Mouse (Mus musculus): ENCODE results near the gene Rbms3. TPM values are rescaled to one million over a fixed set of nuclear protein-coding genes. Genes with fewer than 3 reads are reported as not detected.

Rbms3 gene
- polyA plus RNA-seq, 1 experiment: 2.3 TPM

GRCm38 (mm10) chr9:116748857-116749584, 880.7 kb downstream of the Rbms3 start:
- 41% methylated on average over 11 of the region's 11 CpGs for WGBS
- no peak for DNase-seq (ENCODE audit: low read depth, low spot score)

GRCm38 (mm10) chr9:116748346-116748745, 881.4 kb downstream of the Rbms3 start:
- DNase-seq (ENCODE audit: low read depth, low spot score): no peak
- 88% methylated on average over 4 of the region's 4 CpGs for WGBS

GRCm38 (mm10) chr9:116746871-116747270, 882.8 kb downstream of the Rbms3 start:
- WGBS: 72% methylated on average over 3 of the region's 3 CpGs
- DNase-seq (ENCODE audit: low read depth, low spot score): no peak

DNA sequence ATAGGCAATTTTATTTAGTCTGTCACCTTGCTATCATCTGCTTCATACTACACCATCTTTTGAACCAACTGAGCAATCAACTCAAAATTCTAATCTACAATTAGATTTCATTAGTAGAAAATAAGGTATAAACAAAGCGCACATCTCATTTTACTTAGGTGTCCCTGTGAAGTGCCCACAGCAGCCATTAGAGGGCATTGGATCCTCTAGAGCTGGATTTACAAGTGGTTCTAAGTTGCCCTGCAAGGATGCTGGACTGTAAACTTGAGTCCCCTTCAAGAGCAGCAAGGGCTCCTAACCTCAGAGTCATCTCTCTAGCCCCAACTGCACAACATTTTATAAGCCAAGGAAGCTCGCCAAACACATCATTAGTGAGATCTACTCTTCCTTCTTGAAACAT, 891.9 kb downstream of the Rbms3 start:
- DNase-seq (ENCODE audit: low read depth, low spot score): no peak
- 75% methylated on average over 2 of the region's 2 CpGs for WGBS

GRCm38 (mm10) chr9:116729172-116729571, 900.5 kb downstream of the Rbms3 start:
- WGBS: 78% methylated on average over 6 of the region's 6 CpGs
- DNase-seq (ENCODE audit: low read depth, low spot score): no peak

DNA sequence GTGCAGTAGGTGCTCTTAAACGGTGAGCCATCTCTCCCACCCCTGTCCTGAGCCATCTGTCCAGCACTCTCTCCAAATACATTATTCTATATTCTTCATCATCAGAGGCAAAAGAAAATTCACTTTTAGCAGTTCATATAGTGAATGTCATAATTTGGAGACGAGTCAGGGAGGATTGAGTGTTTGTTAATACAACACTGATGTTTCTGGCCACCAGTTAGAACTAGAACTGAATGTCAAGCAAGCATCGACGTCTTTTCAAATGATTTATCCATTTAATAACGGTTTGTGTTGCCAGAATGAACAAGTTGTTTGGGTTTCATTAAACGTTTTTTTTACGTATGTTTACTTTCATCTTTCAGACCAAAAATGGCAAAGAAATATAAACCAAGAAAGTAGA, 901.1 kb downstream of the Rbms3 start:
- WGBS: 63% methylated on average over 7 of the region's 7 CpGs
- no peak for DNase-seq (ENCODE audit: low read depth, low spot score)

DNA sequence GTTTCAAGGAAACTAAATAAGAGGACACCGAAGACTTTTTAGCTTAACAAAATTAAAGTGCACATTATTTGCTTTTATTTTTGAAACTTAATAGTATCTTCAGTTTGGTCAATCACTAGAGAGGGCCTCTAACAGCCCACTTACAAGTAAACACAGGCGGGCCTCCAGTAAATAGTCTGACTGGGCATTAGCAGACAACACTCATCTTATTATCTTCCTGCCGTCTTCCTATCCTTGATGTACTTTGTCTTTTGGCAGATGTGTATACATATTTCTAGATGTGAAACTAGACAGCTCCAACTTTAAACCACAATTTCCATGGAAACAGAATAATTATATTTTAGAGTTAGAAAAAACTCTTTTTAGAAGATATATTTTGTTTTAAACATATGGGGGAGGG, 901.6 kb downstream of the Rbms3 start:
- WGBS: 64% methylated on average over 3 of the region's 3 CpGs
- DNase-seq (ENCODE audit: low read depth, low spot score): no peak

DNA sequence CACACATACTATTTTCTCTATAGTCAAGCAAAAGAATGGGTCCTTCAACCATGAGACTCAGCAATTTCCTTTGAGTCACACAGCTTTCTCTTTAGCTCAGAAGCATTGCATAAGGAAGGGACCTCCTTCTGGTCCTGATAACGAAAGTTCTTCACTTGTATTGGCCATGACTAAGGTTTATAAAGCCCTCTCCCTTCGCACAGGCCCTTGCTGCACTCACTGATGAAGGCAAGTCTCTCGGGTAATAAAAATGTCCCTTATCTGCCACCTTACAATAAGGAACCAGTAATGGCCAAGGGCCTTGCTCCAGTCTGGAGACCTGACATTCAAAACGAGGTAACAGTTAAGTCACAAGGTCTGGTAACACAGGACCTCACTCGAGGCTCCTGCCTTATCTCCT, 905.1 kb downstream of the Rbms3 start:
- 51% methylated on average over 5 of the region's 5 CpGs for whole genome bisulfite sequencing
- no peak for DNase-seq (ENCODE audit: low read depth, low spot score)

DNA sequence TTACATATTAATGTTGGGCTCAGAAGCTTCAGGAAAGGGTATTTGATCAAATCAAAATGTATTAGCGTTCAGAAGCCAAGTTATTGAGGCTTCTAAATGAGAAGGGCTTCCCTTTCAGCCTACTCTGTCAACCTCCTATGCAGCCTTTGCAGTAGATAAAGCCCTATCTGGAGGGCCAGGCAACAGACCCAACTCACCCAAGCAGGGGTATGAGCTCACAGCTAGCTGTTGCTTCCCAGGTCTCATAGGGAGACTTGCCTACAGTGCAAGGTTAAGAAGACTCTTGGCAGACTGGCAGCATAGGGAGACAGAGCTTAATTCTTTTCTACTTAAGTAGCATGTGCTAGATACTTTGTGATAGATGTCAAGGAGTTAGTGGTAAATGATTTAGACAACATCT, 926.6 kb downstream of the Rbms3 start:
- WGBS: 89% methylated on average over 1 of the region's 1 CpGs
- no peak for DNase-seq (ENCODE audit: low read depth, low spot score)

GRCm38 (mm10) chr9:116702611-116703010, 927.1 kb downstream of the Rbms3 start:
- no peak for DNase-seq (ENCODE audit: low read depth, low spot score)
- WGBS: 83% methylated on average over 1 of the region's 1 CpGs

GRCm38 (mm10) chr9:116701511-116702179, 928.1 kb downstream of the Rbms3 start:
- no peak for DNase-seq (ENCODE audit: low read depth, low spot score)
- WGBS: 55% methylated on average over 11 of the region's 11 CpGs

- DNase-seq (ENCODE audit: low read depth, low spot score): no peak
- WGBS: 85% methylated on average over 4 of the region's 4 CpGs
These were observed 941.1 kb downstream of the Rbms3 start for GRCm38 (mm10) chr9:116688615-116689014.

DNA sequence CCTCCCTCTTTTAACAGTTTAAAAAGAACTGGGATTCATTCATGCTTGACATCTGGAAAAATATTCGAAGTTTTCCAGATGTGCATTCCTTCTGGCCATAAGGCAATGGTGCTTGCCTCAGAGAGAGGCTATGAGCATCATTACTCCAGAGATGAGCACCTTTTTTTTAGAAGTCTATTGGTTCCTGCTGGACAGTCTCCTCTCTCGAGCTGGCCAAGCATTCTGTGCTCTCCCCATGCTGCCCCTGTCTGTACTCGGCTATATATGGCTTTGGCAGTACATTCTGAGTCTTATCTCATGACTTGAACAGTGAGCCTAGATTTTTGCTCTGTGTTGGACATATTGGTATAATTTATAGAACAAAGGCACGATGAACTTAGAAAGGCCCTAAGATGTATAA, 952.6 kb downstream of the Rbms3 start:
- no peak for DNase-seq (ENCODE audit: low read depth, low spot score)
- WGBS: 57% methylated on average over 4 of the region's 4 CpGs

GRCm38 (mm10) chr9:116676445-116676844, 953.3 kb downstream of the Rbms3 start:
- no peak for DNase-seq (ENCODE audit: low read depth, low spot score)
- WGBS: 41% methylated on average over 2 of the region's 2 CpGs

DNA sequence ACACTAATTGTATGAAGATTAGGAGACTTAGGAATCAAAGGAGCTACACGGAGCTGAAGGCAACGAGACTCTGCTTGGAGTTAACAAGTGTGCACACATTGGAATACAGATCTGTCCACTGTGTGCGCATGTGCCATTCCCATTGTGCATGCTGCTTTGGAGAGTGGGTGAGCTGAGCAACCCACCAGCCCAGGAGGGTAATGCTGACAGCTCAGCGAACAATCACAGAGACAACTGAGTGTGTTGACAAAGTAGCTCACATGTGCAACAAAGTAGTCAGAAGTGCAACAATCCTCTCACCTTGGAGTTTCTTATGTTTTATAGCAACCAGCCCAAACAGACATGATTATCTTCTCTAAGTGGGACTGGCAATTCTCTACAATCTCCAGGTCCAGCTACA, 955.5 kb downstream of the Rbms3 start:
- no peak for DNase-seq (ENCODE audit: low read depth, low spot score)

DNA sequence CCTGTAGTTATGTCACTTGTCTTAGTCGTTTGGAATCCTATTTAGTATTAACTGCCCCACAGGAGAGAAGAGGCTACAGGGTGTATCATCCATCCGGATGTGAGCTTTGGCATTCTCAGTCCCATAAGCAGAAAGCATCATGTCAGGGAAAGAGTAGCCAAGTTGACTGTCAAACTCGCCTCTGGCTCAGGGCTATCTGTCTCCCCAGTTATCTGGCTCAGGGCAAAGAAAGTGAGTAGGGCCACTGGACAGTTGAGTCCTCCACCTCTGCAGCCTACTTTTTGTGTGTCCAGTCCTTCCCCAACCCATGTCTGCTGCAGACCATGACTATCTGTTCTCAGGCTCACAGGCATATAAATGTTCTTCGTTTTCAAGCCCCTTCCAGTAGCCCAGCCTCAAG, 968.7 kb downstream of the Rbms3 start:
- no peak for DNase-seq (ENCODE audit: low read depth, low spot score)
- 80% methylated on average over 4 of the region's 4 CpGs for WGBS

More for the DNA sequence above, 955.5 kb downstream of the Rbms3 start:
- 81% methylated on average over 4 of the region's 4 CpGs for WGBS

DNA sequence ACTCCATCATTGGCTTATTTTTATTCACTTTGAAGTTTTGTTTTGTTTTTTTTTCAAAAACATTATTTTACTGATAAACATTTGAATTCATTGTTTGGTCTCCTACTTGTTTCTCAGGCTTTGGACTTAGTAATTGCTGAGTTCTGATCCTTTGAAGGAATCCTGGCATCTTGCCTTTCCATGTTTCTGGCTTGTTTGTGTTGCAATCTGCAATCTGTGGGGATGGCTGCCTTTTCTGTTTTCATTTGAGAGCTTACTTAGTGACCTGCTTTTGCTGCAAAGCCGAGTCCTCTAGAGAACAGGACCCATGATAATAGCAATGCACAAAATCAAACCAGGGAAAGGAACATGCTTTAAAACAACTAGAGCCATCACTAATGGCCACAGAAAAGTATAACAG, 969.8 kb downstream of the Rbms3 start:
- DNase-seq (ENCODE audit: low read depth, low spot score): no peak
- WGBS: 62% methylated on average over 1 of the region's 1 CpGs

DNA sequence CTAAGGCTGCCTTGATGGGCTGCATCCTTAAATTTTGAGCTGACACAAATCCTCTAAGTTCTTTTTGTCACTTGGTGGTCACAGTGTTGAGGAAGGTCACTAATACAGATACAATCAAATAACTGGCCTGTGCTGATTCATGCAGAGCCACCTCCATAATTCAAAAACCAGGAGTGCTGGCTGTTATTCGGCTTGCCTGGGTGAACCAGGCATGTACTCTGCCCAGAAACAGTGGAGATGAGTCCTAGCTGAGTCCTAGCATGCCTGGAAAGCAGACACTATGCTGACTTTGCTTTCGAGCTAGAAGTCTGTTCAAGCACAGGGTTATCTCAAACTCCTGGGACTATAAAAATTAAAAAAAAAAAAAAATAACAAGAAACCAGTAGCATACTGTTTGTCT, 972.6 kb downstream of the Rbms3 start:
- no peak for DNase-seq (ENCODE audit: low read depth, low spot score)
- WGBS: 64% methylated on average over 2 of the region's 2 CpGs

- 98% methylated on average over 1 of the region's 1 CpGs for WGBS
- no peak for DNase-seq (ENCODE audit: low read depth, low spot score)
These were observed 978.3 kb downstream of the Rbms3 start for GRCm38 (mm10) chr9:116651414-116651813.

DNA sequence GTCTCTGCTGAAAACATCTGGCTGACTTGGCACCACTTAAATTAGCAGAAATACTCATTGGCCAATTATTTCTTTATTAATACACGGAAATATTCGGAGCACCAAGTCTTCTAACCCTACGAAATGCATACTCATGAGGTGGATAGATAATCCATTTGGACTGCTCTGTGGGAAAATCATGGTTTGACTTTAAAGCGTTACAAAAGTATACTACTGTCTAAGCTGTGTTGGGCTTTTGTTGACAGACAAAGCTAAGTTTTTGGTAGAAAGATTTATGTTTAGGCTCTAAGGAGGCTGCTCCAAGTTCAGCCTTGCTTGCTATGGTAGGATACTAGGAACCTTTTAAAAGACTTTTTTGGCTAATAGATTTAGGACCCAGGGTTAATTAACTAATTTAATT, 979.8 kb downstream of the Rbms3 start:
- WGBS: 72% methylated on average over 4 of the region's 4 CpGs

DNA sequence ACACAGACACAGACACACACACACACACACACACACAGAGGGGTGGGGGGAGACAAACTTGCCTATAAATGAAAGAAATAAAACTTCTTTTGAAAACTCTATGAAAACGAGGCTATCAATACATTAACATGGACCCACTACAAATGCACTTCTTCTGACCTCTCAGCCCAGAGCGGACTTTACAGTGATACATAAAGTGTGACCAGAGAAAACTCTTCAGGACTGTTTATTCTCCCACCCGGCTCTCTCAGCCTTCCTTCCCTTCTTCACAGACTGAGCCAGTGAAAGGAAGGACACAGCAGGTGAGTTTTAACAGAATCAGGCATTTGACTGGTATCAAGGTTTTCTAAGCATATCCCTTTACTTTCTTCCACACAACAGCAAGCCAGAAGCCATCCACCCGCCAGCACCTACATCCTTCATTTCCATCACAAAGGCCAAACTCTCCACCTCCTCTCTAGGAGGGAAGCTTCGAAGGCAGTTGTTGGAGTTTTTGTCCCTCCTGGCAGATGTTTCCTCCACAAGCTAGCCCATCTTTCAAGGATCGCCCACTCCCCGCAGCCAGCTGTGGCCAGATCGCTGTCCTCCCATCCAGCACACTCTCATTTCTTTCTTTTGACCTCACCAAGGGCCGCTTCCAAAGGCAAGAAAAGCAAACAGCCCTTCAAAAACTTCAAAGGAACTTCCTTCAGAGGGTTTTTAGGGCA, 980.5 kb downstream of the Rbms3 start:
- 55% methylated on average over 9 of the region's 9 CpGs for WGBS
- no peak for DNase-seq (ENCODE audit: low read depth, low spot score)

More for the DNA sequence above, 979.8 kb downstream of the Rbms3 start:
- no peak for DNase-seq (ENCODE audit: low read depth, low spot score)

Data from large intestine, adult 2 months (tissue).